ENCODE assay signal across 8 mouse cellular contexts in the genomic region with DNA sequence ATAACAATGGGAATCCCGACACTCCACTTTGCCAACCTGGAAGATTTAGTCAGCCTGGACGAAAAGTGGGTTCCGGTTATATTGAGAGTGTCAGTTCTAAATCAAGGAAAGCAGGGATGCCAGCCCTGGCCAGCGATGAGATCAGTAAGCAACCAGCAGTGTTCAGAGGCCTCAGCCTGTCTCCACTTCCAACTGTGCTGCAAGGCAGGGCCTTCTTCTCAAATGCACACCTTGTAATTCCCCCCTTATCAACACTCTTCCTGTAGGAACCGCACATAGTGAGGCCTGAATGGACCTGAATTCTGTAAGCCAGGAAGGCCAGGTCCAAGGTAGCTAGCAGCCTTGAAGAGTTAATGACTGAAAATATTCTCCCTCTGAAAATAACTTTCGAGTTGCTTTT.
DNase-seq lines count a peak whose midpoint lies in the region; ATAC-seq and TF ChIP-seq lines count a peak whose summit lies in the region.

No protein-coding gene starts in this region.

- no peak overlapping the region for H3K9ac ChIP-seq in embryonic facial prominence, embryonic 12.5 days
- H3K9ac ChIP-seq in intestine, embryonic 14.5 days (ENCODE audit: low read length): no peak overlapping the region
- H3K9ac ChIP-seq in intestine, postnatal 0 days (ENCODE audit: low read depth, low read length): no peak overlapping the region

- H3K36me3 ChIP-seq in embryonic facial prominence, embryonic 12.5 days: no peaks in the 10 kb centered on the region; the same call in 1 of the 2 replicates
- H3K36me3 ChIP-seq in embryonic facial prominence, embryonic 10.5 days (replicated peaks): no peaks in the 10 kb centered on the region
- H3K36me3 ChIP-seq in intestine, embryonic 14.5 days (ENCODE audit: control insufficient read depth, insufficient read depth, low read length): no peaks in the 10 kb centered on the region
- no peaks in the 10 kb centered on the region for H3K36me3 ChIP-seq in intestine, postnatal 0 days (ENCODE audit: control insufficient read depth, insufficient read depth)

- WGBS in embryonic facial prominence, embryonic 12.5 days: 72% methylated on average over 6 of the region's 6 CpGs
- 80% methylated on average over 6 of the region's 6 CpGs for WGBS in embryonic facial prominence, embryonic 10.5 days
- WGBS in intestine, embryonic 14.5 days: 60% methylated on average over 6 of the region's 6 CpGs
- 57% methylated on average over 6 of the region's 6 CpGs for WGBS in intestine, postnatal 0 days

- H3K4me1 ChIP-seq in embryonic facial prominence, embryonic 12.5 days: peaks cover 57% of the 10 kb centered on the region
- peaks cover 52% of the 10 kb centered on the region for H3K4me1 ChIP-seq in embryonic facial prominence, embryonic 10.5 days
- H3K4me1 ChIP-seq in intestine, embryonic 14.5 days (replicated peaks; ENCODE audit: control insufficient read depth, insufficient read depth, low read length): peaks cover 44% of the 10 kb centered on the region
- 0 out of 2 replicates have a peak, but pooled peaks cover 3% of the 10 kb centered on the region for H3K4me1 ChIP-seq in intestine, postnatal 0 days (replicated peaks; ENCODE audit: control insufficient read depth, insufficient read depth, low read length)

- no peak for ATAC-seq in embryonic facial prominence, embryonic 12.5 days (ENCODE audit: insufficient number of reproducible peaks, insufficient read depth, low FRiP score, low TSS enrichment)
- no peak; the same call in 1 of the 2 replicates for ATAC-seq in intestine, embryonic 14.5 days (replicated peaks; ENCODE audit: low FRiP score, low TSS enrichment, low read depth)
- no peak for ATAC-seq in intestine, postnatal 0 days

- H3K27me3 ChIP-seq in embryonic facial prominence, embryonic 12.5 days: no peaks in the 10 kb centered on the region
- no peaks in the 10 kb centered on the region for H3K27me3 ChIP-seq in embryonic facial prominence, embryonic 10.5 days (replicated peaks; ENCODE audit: low read depth, poor library complexity, severe bottlenecking)
- H3K27me3 ChIP-seq in intestine, embryonic 14.5 days (replicated peaks; ENCODE audit: control insufficient read depth, insufficient read depth, low read length): no peaks in the 10 kb centered on the region
- no peaks in the 10 kb centered on the region for H3K27me3 ChIP-seq in intestine, postnatal 0 days (replicated peaks; ENCODE audit: control insufficient read depth, insufficient read depth, low read length)

- no peak for TF ChIP-seq CTCF in intestine, postnatal 0 days (IDR thresholded peaks at IDR 0.05; ENCODE audit: low read depth)

- H3K4me2 ChIP-seq in embryonic facial prominence, embryonic 12.5 days (replicated peaks): no peak overlapping the region
- no peak overlapping the region for H3K4me2 ChIP-seq in intestine, embryonic 14.5 days (ENCODE audit: low read length)
- no peak overlapping the region for H3K4me2 ChIP-seq in intestine, postnatal 0 days (replicated peaks; ENCODE audit: low read depth)

- H3K27ac ChIP-seq in embryonic facial prominence, embryonic 12.5 days: peak overlapping the region; percentile 30; the same call in 1 of the 2 replicates
- no peak overlapping the region for H3K27ac ChIP-seq in embryonic facial prominence, embryonic 10.5 days (replicated peaks)
- peak overlapping the region; percentile 35; the same call in 1 of the 2 replicates for H3K27ac ChIP-seq in intestine, embryonic 14.5 days (ENCODE audit: low read depth)
- H3K27ac ChIP-seq in intestine, postnatal 0 days (ENCODE audit: low read depth, low read length): no peak overlapping the region

- H3K4me3 ChIP-seq in embryonic facial prominence, embryonic 12.5 days: no peak overlapping the region
- no peak overlapping the region for H3K4me3 ChIP-seq in embryonic facial prominence, embryonic 10.5 days
- no peak overlapping the region for H3K4me3 ChIP-seq in intestine, embryonic 14.5 days (ENCODE audit: low read depth, low read length)
- no peak overlapping the region for H3K4me3 ChIP-seq in intestine, postnatal 0 days (ENCODE audit: low read depth, low read length)

- DNase-seq in embryonic facial prominence, embryonic 10.5 days (ENCODE audit: low spot score): no peak
- peak; percentile 48 for DNase-seq in intestine, embryonic 14.5 days (ENCODE audit: low spot score)
- DNase-seq in cerebellum, adult 8-10 months: peak; percentile 36
- peak; percentile 58 for DNase-seq in kidney, postnatal 14 days
- DNase-seq in T-cell, adult 2 months (ENCODE audit: low spot score): no peak
- DNase-seq in urinary bladder, adult 18-20 months (ENCODE audit: low spot score in 2 of 2): no peak

- no peaks in the 10 kb centered on the region for H3K9me3 ChIP-seq in embryonic facial prominence, embryonic 12.5 days
- H3K9me3 ChIP-seq in embryonic facial prominence, embryonic 10.5 days: no peaks in the 10 kb centered on the region
- no peaks in the 10 kb centered on the region for H3K9me3 ChIP-seq in intestine, embryonic 14.5 days (ENCODE audit: control insufficient read depth, low read length)
- H3K9me3 ChIP-seq in intestine, postnatal 0 days (ENCODE audit: control insufficient read depth): no peaks in the 10 kb centered on the region

Comparison
In these comparisons a context has a peak if more than half of its experiments do, and no peak if none do; other contexts are left out.
1. H3K27ac ChIP-seq: peak in embryonic facial prominence, embryonic 12.5 days (single experiment) and intestine, embryonic 14.5 days (single experiment); none in embryonic facial prominence, embryonic 10.5 days (single experiment) and intestine, postnatal 0 days (single experiment).
2. DNase-seq: peak in intestine, embryonic 14.5 days (single experiment), cerebellum, adult 8-10 months (single experiment) and kidney, postnatal 14 days (single experiment); none in embryonic facial prominence, embryonic 10.5 days (single experiment), T-cell, adult 2 months (single experiment) and urinary bladder, adult 18-20 months (0 of 2).